Mouse (Mus musculus) limb, embryonic 11.5 days (tissue): ENCODE measurements around the gene Tesk1. TPM values are rescaled to one million over a fixed set of nuclear protein-coding genes. Genes with fewer than 3 reads are reported as not detected.

Experiments
- ATAC-seq: fragments of 200-750 bp; cut with Nextera tagmentation; 2 replicates; pipeline ENCODE4 v1.8.0; 2017; ENCODE audit warnings: low read depth; ENCODE audit not compliant: insufficient number of reproducible peaks, low FRiP score, low TSS enrichment
- DNase-seq: peaks from one replicate; pipeline ENCODE4 v3.0.0-alpha.2; 2015; ENCODE audit warnings: low spot score
- H3K27ac ChIP-seq: fragments of 300-500 bp; sonication (generic); replicated peaks from 2 replicates; pipeline ENCODE4 v1.5.1; 2014; ENCODE audit warnings: low read depth, mild to moderate bottlenecking, low read length
- H3K27me3 ChIP-seq: fragments of 300-500 bp; sonication (generic); 2 replicates; pipeline ENCODE4 v1.6.1; 2014; ENCODE audit warnings: mild to moderate bottlenecking, low read length, mixed read lengths; ENCODE audit not compliant: control insufficient read depth, insufficient read depth
- H3K36me3 ChIP-seq: fragments of 300-500 bp; sonication (generic); 2 replicates; pipeline ENCODE4 v1.6.1; 2014; ENCODE audit warnings: mild to moderate bottlenecking, low read length, moderate library complexity, mixed read lengths; ENCODE audit not compliant: control insufficient read depth, insufficient read depth
- H3K4me1 ChIP-seq: fragments of 300-500 bp; sonication (generic); 2 replicates; pipeline ENCODE4 v1.6.1; 2014; ENCODE audit warnings: low read length, mixed read lengths; ENCODE audit not compliant: control insufficient read depth, insufficient read depth
- H3K4me2 ChIP-seq: fragments of 300-500 bp; sonication (generic); 2 replicates; pipeline ENCODE4 v1.6.1; 2014; ENCODE audit warnings: low read depth, mild to moderate bottlenecking, moderate library complexity; ENCODE audit not compliant: severe bottlenecking
- H3K4me3 ChIP-seq: fragments of 300-500 bp; sonication (generic); 2 replicates; pipeline ENCODE4 v1.5.1; 2014; ENCODE audit warnings: low read depth, low read length
- H3K9ac ChIP-seq: fragments of 300-500 bp; sonication (generic); 2 replicates; pipeline ENCODE4 v1.6.1; 2014; ENCODE audit warnings: mild to moderate bottlenecking, low read length
- H3K9me3 ChIP-seq: fragments of 300-500 bp; sonication (generic); 2 replicates; pipeline ENCODE4 v1.6.1; 2016; ENCODE audit warnings: low read length; ENCODE audit not compliant: control insufficient read depth
- WGBS: fragments of 180-500 bp; shearing (Covaris S2); extraction: QIAGEN DNeasy Blood & Tissue Kit; methylation state at CpG from one replicate; pipeline ENCODE4 v1.1.7; 2014; 5-methylcytosine and 5-hydroxymethylcytosine counted together
- polyA plus RNA-seq: library from polyadenylated mRNA; unstranded; fragments of >200 nt; fragmentation: Nextera tagmentation; extraction: Ambion mirVana; gene quantifications from 2 replicates; pipeline ENCODE4 v1.2.1, GENCODE M21; 2014

Gene Tesk1
- polyA plus RNA-seq, 1 experiment from 2014 or later = 9.8 TPM

DNA sequence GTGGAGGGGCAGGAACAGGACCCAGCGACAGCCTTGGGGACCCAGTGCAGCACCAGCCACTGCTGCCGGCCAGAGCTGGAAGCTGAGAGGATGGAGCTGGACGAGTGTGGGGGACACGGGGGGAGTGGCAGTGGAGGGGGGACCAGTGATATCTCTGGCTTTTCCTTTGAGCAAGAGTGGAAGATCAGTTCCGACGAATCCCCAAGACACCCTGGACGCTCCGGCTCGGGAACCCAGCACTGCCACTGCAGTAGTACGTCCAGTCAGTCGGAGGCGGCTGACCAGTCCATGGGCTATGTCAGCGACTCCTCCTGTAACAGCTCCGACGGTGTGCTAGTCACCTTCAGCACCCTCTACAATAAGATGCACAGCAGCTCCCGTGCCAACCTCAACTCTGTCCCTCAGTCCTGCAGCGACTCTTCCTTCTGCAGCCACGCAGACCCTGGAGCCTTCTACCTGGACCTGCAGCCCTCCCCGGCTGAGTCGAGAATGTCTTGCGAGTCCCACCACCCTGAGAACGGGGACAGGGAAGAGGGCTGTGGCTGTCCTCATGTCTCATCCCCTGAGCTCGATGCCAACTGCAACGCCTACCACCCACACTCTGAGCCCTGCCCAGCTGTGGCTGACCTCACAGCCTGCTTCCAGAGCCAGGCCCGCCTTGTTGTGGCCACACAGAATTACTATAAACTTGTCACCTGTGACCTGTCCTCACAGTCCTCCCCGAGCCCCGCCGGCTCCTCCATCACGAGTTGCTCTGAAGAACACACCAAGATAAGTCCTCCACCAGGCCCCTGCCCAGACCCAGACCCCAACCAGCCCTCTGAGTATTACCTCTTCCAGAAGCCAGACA is 26.3 kb upstream of the Tesk1 start:
- Histone ChIP-seq H3K4me1 (no peaks in the 10 kb centered on the region), H3K4me3 (no peak overlapping the region), H3K27me3 (no peaks in the 10 kb centered on the region; the same call in 1 of the 2 replicates), H3K9me3 (no peaks in the 10 kb centered on the region), H3K27ac (no peak overlapping the region), H3K36me3 (peaks cover 6% of the 10 kb centered on the region; the same call in 1 of the 2 replicates), H3K4me2 (no peak overlapping the region), H3K9ac (no peak overlapping the region)
- DNase-seq = no peak
- 89% methylated on average over 29 of the region's 29 CpGs for WGBS
- ATAC-seq = no peak

GRCm38 (mm10) chr4:43416071-43416490 is 25.7 kb upstream of the Tesk1 start:
- H3K4me3 ChIP-seq = no peak overlapping the region
- no peak overlapping the region for H3K4me2 ChIP-seq
- no peaks in the 10 kb centered on the region for H3K4me1 ChIP-seq
- no peak for ATAC-seq
- 91% methylated on average over 22 of the region's 22 CpGs for WGBS
- no peak for DNase-seq
- H3K27ac ChIP-seq = no peak overlapping the region
- no peak overlapping the region for H3K9ac ChIP-seq
- H3K9me3 ChIP-seq = no peaks in the 10 kb centered on the region
- H3K27me3 ChIP-seq = no peaks in the 10 kb centered on the region; the same call in 1 of the 2 replicates
- peaks cover 6% of the 10 kb centered on the region; the same call in 1 of the 2 replicates for H3K36me3 ChIP-seq

DNA sequence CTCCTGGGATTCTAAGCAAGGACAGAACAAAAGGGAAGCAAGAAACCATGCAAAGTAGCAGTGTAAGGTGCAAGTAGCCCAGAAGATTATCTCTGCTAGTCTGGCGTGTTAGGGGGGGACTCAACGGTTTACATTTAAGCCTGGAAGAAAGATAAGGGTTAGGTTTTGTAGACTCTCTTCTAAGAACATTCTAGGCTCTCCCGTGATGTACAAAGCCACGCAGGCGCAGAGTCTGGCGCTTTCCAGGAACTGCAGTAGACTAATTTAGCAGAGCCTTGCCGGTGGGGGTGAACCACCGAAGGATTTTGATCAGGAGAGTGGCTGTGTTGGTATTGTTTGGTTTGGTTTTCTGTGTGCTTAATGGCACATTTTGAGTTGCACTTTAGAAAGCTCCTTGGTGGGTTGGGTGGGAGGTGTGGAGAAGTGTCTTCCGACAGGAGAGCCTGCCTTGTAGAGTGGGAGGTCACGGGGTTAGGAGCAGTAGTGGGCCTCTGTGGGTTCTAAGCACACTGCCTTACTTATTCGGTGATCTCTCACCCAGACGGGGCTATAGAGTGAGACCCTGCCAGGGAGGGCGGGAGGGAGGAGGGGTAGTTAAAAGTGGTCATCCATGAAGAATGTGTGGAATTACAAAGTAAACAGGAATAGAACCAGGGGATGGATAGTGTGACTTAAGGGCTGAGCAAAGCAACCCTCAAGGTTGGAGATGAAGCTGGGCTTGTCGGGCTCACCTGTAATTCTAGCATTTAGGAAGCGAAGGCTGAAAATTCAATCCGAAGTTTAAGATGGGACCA is 24.3 kb upstream of the Tesk1 start:
- no peak overlapping the region for H3K9ac ChIP-seq
- no peak overlapping the region for H3K4me2 ChIP-seq
- H3K4me3 ChIP-seq = no peak overlapping the region
- no peaks in the 10 kb centered on the region for H3K4me1 ChIP-seq
- H3K27ac ChIP-seq = no peak overlapping the region
- no peaks in the 10 kb centered on the region; the same call in 1 of the 2 replicates for H3K27me3 ChIP-seq
- peaks cover 10% of the 10 kb centered on the region; the same call in 1 of the 2 replicates for H3K36me3 ChIP-seq
- no peak for ATAC-seq
- H3K9me3 ChIP-seq = no peaks in the 10 kb centered on the region
- WGBS = 88% methylated on average over 16 of the region's 16 CpGs
- DNase-seq = no peak

- Histone ChIP-seq H3K4me2 (no peak overlapping the region), H3K4me3 (no peak overlapping the region), H3K27me3 (no peaks in the 10 kb centered on the region; the same call in 1 of the 2 replicates), H3K36me3 (peaks cover 10% of the 10 kb centered on the region; the same call in 1 of the 2 replicates), H3K9me3 (no peaks in the 10 kb centered on the region), H3K4me1 (no peaks in the 10 kb centered on the region), H3K9ac (no peak overlapping the region), H3K27ac (no peak overlapping the region)
- 75% methylated on average over 4 of the region's 4 CpGs for WGBS
- DNase-seq (no peak), ATAC-seq (no peak)
Measured at GRCm38 (mm10) chr4:43418450-43418849, 23.3 kb upstream of the Tesk1 start.

DNA sequence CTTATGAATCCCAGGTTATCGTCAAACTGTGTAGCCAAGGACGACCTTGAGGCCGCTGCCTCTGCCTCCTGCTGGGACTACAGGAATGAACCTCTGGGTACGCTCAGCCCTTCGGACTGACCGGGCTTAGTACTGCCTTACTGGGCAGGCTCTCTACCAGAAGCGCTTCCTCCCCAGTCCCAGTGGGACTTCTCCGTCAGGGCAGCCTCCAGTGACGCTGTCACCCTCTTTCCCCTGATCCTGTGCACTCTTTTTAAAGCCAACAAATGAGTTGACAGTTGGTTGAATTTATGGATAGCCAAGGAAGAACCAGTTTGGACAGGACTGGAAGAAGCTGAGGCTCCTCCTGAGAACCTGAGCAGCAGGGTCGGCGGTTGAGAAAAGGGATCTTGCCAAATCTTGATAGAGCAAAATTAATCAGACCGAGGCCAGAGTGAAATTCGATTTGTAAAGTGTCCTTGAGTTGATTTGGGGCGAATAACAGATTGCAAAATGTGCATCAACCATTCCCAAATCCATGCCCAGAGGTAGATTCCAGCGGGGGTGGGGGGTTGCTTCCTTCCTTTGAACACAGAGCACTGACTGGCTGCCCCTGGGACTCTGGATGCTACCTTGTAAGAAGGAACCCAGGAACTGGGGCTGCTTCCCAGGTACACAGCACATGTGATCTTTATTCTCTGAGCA is 22.6 kb upstream of the Tesk1 start:
- Histone ChIP-seq H3K27me3 (no peaks in the 10 kb centered on the region; the same call in none of the 2 replicates), H3K27ac (no peak overlapping the region), H3K4me2 (no peak overlapping the region), H3K9ac (no peak overlapping the region), H3K4me3 (no peak overlapping the region), H3K4me1 (no peaks in the 10 kb centered on the region), H3K36me3 (peaks cover 10% of the 10 kb centered on the region; the same call in 1 of the 2 replicates), H3K9me3 (no peaks in the 10 kb centered on the region)
- 62% methylated on average over 15 of the region's 15 CpGs for WGBS
- DNase-seq (no peak), ATAC-seq (no peak)

DNA sequence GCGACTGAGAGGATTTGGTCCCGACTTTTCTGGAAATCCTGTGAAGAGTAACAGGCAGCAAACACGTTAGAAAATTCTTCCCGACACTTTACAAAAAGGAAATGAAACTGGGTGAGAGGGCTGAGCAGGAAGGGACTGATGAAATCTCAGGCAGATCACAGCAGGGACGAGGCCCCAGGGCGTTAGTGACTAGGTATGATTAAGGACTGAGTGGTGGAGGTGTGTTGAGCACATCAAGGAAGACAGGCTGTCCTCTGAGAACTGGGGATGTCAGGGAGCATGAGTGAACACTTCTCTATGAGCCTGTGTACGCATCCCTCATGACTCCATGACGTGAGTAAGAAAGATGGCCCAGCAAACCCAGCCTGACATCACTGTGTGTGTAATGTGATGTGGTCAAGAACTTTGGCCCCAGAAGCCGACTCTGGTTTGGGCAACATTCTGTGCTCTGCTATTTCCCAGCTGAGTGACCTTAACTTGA is 21.9 kb upstream of the Tesk1 start:
- H3K4me3 ChIP-seq = no peak overlapping the region
- H3K4me1 ChIP-seq = no peaks in the 10 kb centered on the region
- H3K36me3 ChIP-seq = peaks cover 10% of the 10 kb centered on the region; the same call in 1 of the 2 replicates
- ATAC-seq (no peak), DNase-seq (no peak)
- 66% methylated on average over 9 of the region's 9 CpGs for WGBS
- no peak overlapping the region for H3K9ac ChIP-seq
- no peak overlapping the region for H3K4me2 ChIP-seq
- no peak overlapping the region for H3K27ac ChIP-seq
- no peaks in the 10 kb centered on the region for H3K9me3 ChIP-seq
- peaks cover 6% of the 10 kb centered on the region for H3K27me3 ChIP-seq

GRCm38 (mm10) chr4:43420305-43420704 is 21.4 kb upstream of the Tesk1 start:
- Histone ChIP-seq H3K9ac (no peak overlapping the region), H3K9me3 (no peaks in the 10 kb centered on the region), H3K27ac (no peak overlapping the region), H3K4me3 (no peak overlapping the region), H3K4me2 (no peak overlapping the region), H3K27me3 (peaks cover 10% of the 10 kb centered on the region), H3K4me1 (no peaks in the 10 kb centered on the region), H3K36me3 (peaks cover 7% of the 10 kb centered on the region; the same call in 1 of the 2 replicates)
- DNase-seq = peak; percentile 83
- ATAC-seq = no peak
- WGBS = 6% methylated on average over 6 of the region's 6 CpGs
